Mouse (Mus musculus) forebrain, embryonic 10.5 days (tissue): Measurements from ENCODE around the gene P2ry2. TPM values are rescaled to one million over a fixed set of nuclear protein-coding genes. Genes with fewer than 3 reads are reported as not detected.

Experiments
- DNase-seq: peaks from one replicate; pipeline ENCODE4 v3.0.0-alpha.2; 2017; ENCODE audit warnings: low spot score; ENCODE audit errors: extremely low spot score
- H3K27ac ChIP-seq: fragments of 300-500 bp; sonication (generic); 2 replicates; pipeline ENCODE4 v1.5.1; 2016; ENCODE audit warnings: mild to moderate bottlenecking
- H3K27me3 ChIP-seq: fragments of 300-500 bp; sonication (generic); 2 replicates; pipeline ENCODE4 v1.6.1; 2016; ENCODE audit warnings: mild to moderate bottlenecking; ENCODE audit not compliant: poor library complexity, severe bottlenecking
- H3K36me3 ChIP-seq: fragments of 300-500 bp; sonication (generic); replicated peaks from 2 replicates; pipeline ENCODE4 v1.6.1; 2016; ENCODE audit warnings: mild to moderate bottlenecking, moderate library complexity
- H3K4me1 ChIP-seq: fragments of 300-500 bp; sonication (generic); 2 replicates; pipeline ENCODE4 v1.6.1; 2016
- H3K4me3 ChIP-seq: fragments of 300-500 bp; sonication (generic); 2 replicates; pipeline ENCODE4 v1.5.1; 2016; ENCODE audit warnings: mild to moderate bottlenecking, moderate library complexity
- H3K9me3 ChIP-seq: fragments of 300-500 bp; sonication (generic); 2 replicates; pipeline ENCODE4 v1.6.1; 2016; ENCODE audit warnings: mild to moderate bottlenecking, moderate library complexity
- WGBS: fragments of 180-500 bp; shearing (Covaris S2); methylation state at CpG from one replicate; pipeline ENCODE4 v1.1.7; 2016; 5-methylcytosine and 5-hydroxymethylcytosine counted together
- polyA plus RNA-seq: library from polyadenylated mRNA; unstranded; fragments of >200 nt; fragmentation: Nextera tagmentation; extraction: Ambion mirVana; gene quantifications from 2 replicates; pipeline ENCODE4 v1.2.1, GENCODE M21; 2016

P2ry2 gene
- polyA plus RNA-seq, 1 experiment from 2014 or later = 0.36 TPM

- H3K4me1 ChIP-seq = peaks cover 16% of the 10 kb centered on the region
- WGBS = 82% methylated on average over 7 of the region's 7 CpGs
- H3K4me3 ChIP-seq = no peak overlapping the region
- H3K9me3 ChIP-seq = no peaks in the 10 kb centered on the region
- DNase-seq = no peak
- no peak overlapping the region for H3K27ac ChIP-seq
- no peaks in the 10 kb centered on the region for H3K27me3 ChIP-seq
- no peaks in the 10 kb centered on the region for H3K36me3 ChIP-seq
These were observed 17.3 kb downstream of the P2ry2 start for GRCm38 (mm10) chr7:100995260-100995864.

GRCm38 (mm10) chr7:100993166-100993565, 19.5 kb downstream of the P2ry2 start:
- H3K9me3 ChIP-seq = no peaks in the 10 kb centered on the region
- H3K27ac ChIP-seq = no peak overlapping the region
- no peaks in the 10 kb centered on the region for H3K36me3 ChIP-seq
- peaks cover 22% of the 10 kb centered on the region for H3K4me1 ChIP-seq
- WGBS = 54% methylated on average over 4 of the region's 4 CpGs
- no peaks in the 10 kb centered on the region for H3K27me3 ChIP-seq
- DNase-seq = no peak
- no peak overlapping the region for H3K4me3 ChIP-seq

DNA sequence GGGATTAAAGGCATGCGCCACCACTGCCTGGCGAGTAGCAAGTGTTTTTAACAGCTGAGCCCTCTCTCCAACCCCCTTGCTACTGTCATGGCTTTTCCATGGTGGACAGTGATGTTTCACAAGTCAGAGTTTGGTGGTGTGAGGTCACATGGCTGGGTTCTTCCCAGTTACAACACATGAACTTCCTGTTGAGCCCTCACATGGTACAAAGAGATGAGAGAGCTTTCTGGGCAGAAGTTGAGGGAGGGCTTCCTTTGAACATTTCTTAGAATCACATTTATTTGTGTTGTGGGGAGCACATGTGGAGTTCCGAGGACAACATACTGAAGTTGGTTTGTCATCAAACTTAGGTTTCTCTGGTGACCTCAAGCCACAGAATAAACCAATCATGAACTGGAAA, 20.7 kb downstream of the P2ry2 start:
- no peak for DNase-seq
- H3K9me3 ChIP-seq = no peaks in the 10 kb centered on the region
- peaks cover 22% of the 10 kb centered on the region for H3K4me1 ChIP-seq
- H3K4me3 ChIP-seq = no peak overlapping the region
- no peak overlapping the region for H3K27ac ChIP-seq
- peaks cover 8% of the 10 kb centered on the region for H3K27me3 ChIP-seq
- WGBS = 88% methylated on average over 3 of the region's 3 CpGs
- no peaks in the 10 kb centered on the region for H3K36me3 ChIP-seq

DNA sequence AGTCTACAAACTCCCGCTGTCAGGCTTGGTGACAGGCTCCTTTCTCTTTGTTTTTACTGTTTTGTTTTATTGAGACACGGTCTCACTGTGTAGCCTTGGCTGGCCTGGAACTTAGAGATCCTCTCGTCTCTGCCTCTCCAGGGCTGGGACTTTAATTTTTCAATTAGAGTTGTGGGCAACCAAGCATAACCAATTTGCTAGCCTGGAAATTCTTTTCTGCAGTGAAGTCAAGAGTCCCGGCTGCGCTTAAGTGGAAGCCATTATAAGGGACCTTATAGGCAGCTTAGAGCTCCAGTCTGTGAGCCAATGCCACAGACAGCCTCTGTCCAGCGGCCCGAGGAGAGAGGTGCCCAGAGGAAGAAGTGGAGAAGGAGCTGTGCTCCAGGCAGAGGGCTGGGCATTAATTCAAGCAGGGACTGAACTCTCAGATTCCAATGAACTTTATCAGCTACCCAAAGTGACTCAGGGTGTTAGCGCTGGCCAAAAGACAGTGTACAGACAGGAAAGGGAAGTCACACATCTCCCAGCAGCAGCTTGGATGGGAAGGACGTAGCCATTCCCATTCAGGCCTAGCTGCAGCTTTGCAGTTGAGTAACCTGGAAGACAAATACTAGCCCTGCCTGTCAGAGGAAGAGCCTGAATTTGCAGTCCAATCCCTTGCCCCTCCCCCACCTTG, 21.9 kb downstream of the P2ry2 start:
- Histone ChIP-seq H3K27me3 (peaks cover 12% of the 10 kb centered on the region), H3K4me3 (no peak overlapping the region), H3K27ac (peak overlapping the region; percentile 62; the same call in 1 of the 2 replicates), H3K4me1 (peaks cover 22% of the 10 kb centered on the region), H3K36me3 (no peaks in the 10 kb centered on the region), H3K9me3 (no peaks in the 10 kb centered on the region)
- 40% methylated on average over 9 of the region's 9 CpGs for WGBS
- no peak for DNase-seq

GRCm38 (mm10) chr7:100988092-100988491, 24.6 kb downstream of the P2ry2 start:
- Histone ChIP-seq H3K27me3 (peaks cover 12% of the 10 kb centered on the region), H3K4me1 (peaks cover 31% of the 10 kb centered on the region), H3K36me3 (no peaks in the 10 kb centered on the region), H3K9me3 (no peaks in the 10 kb centered on the region), H3K4me3 (no peak overlapping the region), H3K27ac (no peak overlapping the region)
- no peak for DNase-seq
- 23% methylated on average over 9 of the region's 9 CpGs for WGBS

- Histone ChIP-seq H3K27me3 (peaks cover 12% of the 10 kb centered on the region), H3K27ac (peak overlapping the region; percentile 69), H3K4me1 (peaks cover 21% of the 10 kb centered on the region), H3K36me3 (no peaks in the 10 kb centered on the region), H3K9me3 (no peaks in the 10 kb centered on the region), H3K4me3 (peak overlapping the region; percentile 6; the same call in 1 of the 2 replicates)
- DNase-seq = no peak
- WGBS = 37% methylated on average over 21 of the region's 21 CpGs
These were observed 27.9 kb downstream of the P2ry2 start for GRCm38 (mm10) chr7:100984452-100985395.

- H3K27ac ChIP-seq = no peak overlapping the region
- 60% methylated on average over 2 of the region's 2 CpGs for WGBS
- H3K27me3 ChIP-seq = peaks cover 25% of the 10 kb centered on the region
- peaks cover 9% of the 10 kb centered on the region for H3K4me1 ChIP-seq
- no peak overlapping the region for H3K4me3 ChIP-seq
- no peaks in the 10 kb centered on the region for H3K9me3 ChIP-seq
- H3K36me3 ChIP-seq = no peaks in the 10 kb centered on the region
- no peak for DNase-seq
These were observed 33.5 kb downstream of the P2ry2 start for GRCm38 (mm10) chr7:100979175-100979574.

- Histone ChIP-seq H3K9me3 (no peaks in the 10 kb centered on the region), H3K4me3 (no peak overlapping the region), H3K27me3 (peaks cover 35% of the 10 kb centered on the region), H3K4me1 (peaks cover 12% of the 10 kb centered on the region), H3K27ac (no peak overlapping the region), H3K36me3 (no peaks in the 10 kb centered on the region)
- WGBS = 90% methylated on average over 5 of the region's 5 CpGs
- DNase-seq = no peak
These were observed 34.5 kb downstream of the P2ry2 start for GRCm38 (mm10) chr7:100978171-100978570.

DNA sequence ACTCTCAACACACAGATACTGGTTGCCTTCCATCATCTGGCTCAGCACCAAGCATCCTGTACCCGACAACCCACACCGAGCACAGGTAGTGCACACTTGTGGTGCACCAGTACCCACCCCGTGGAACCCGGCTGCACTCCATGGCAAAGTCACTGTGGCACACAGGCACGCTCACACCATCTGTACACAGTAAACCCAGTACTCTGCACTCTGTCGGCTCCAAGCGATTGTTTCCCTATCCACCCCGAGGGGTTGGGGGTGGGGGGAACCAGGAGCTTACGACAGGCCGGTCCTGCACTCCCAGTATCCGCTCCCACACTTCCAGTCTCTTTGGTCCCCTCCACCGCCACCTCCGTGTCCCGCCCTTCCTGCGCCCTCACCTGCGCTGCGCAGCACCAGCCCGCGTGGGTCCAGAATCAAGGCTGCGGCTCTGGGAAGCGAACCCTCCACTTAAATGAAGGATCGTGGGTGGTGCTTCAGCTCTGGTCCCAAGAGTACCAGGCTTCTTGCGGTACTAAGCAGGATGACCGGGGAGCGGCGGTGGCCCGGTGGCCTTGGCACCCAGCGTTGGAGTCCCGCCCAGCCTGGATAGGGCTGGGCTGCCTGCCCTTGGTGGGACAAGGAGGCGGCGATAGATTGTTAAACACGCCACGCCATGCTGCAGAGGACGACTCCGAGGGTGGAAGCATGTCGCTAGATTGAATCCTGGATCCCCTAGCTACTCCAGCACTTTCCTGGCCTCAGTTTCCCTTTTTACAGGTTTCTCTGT, 38.3 kb downstream of the P2ry2 start, which contains the start of gene P2ry6:
P2ry6 (minus strand) TSS at position 515 of the 769 bp plus-strand sequence.
- peaks cover 12% of the 10 kb centered on the region for H3K4me1 ChIP-seq
- WGBS = 5% methylated on average over 36 of the region's 36 CpGs
- H3K27me3 ChIP-seq = peaks cover 62% of the 10 kb centered on the region
- H3K9me3 ChIP-seq = no peaks in the 10 kb centered on the region
- H3K27ac ChIP-seq = 0 out of 2 replicates have a peak within 1 kb of the TSS, but pooled peaks have one; percentile 44
- DNase-seq = no peak
- H3K4me3 ChIP-seq = peak within 1 kb of the TSS; percentile 50
- no peaks in the 10 kb centered on the region for H3K36me3 ChIP-seq

DNA sequence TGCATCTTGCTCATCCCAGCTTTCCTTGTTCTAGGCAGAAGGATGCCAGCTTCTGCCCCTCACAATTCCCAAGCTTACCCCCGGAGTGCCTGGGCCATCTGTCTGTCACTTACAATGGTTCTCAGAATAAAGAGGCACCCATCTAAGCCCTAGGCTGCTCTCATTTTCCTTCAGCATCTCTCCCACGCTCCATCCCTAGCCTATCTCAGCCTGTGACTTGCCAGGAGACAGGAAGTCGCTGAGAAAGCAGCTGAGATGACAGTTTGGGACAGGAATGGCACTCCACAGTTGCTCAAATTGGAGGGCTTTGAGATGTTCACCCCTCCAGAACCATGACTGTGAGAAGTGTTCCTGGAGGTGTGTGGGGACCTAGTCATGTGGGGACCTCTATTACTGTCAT, 39.8 kb downstream of the P2ry2 start:
- H3K9me3 ChIP-seq = no peaks in the 10 kb centered on the region
- no peak overlapping the region for H3K4me3 ChIP-seq
- H3K36me3 ChIP-seq = no peaks in the 10 kb centered on the region
- H3K4me1 ChIP-seq = peaks cover 12% of the 10 kb centered on the region
- H3K27ac ChIP-seq = no peak overlapping the region
- 42% methylated on average over 3 of the region's 3 CpGs for WGBS
- DNase-seq = no peak
- peaks cover 63% of the 10 kb centered on the region for H3K27me3 ChIP-seq

GRCm38 (mm10) chr7:100968874-100969659, 43.6 kb downstream of the P2ry2 start:
- Histone ChIP-seq H3K4me1 (peaks cover 21% of the 10 kb centered on the region), H3K36me3 (no peaks in the 10 kb centered on the region), H3K27me3 (peaks cover 44% of the 10 kb centered on the region), H3K4me3 (no peak overlapping the region), H3K9me3 (no peaks in the 10 kb centered on the region), H3K27ac (no peak overlapping the region)
- no peak for DNase-seq
- 81% methylated on average over 10 of the region's 10 CpGs for WGBS
